Mouse (Mus musculus) G1E (cell line): ENCODE results near the gene Nell1.

ENCODE experiments used
- CTCF ChIP-seq: IDR thresholded peaks from 2 replicates; pipeline ENCODE4 v1.5.1; 2012; ENCODE audit warnings: low read depth, low read length, inconsistent platforms, mixed read lengths
- GATA1 ChIP-seq: IDR thresholded peaks from 2 replicates; pipeline ENCODE4 v1.6.1; 2012; ENCODE audit warnings: borderline replicate concordance, low read length, inconsistent platforms, mixed read lengths
- GATA2 ChIP-seq: IDR thresholded peaks from 2 replicates; pipeline ENCODE4 v1.6.1; 2012; ENCODE audit warnings: low read depth, low read length, inconsistent platforms, borderline replicate concordance
- POLR2AphosphoS5 ChIP-seq: IDR thresholded peaks from 2 replicates; pipeline ENCODE4 v1.6.1; 2012; ENCODE audit warnings: low read depth, low read length, inconsistent platforms; ENCODE audit not compliant: insufficient replicate concordance
- TAL1 ChIP-seq: conservative IDR thresholded peaks from 2 replicates; pipeline ENCODE4 v1.6.1; 2012; ENCODE audit warnings: low read depth, low read length, inconsistent platforms, mixed read lengths

DNA sequence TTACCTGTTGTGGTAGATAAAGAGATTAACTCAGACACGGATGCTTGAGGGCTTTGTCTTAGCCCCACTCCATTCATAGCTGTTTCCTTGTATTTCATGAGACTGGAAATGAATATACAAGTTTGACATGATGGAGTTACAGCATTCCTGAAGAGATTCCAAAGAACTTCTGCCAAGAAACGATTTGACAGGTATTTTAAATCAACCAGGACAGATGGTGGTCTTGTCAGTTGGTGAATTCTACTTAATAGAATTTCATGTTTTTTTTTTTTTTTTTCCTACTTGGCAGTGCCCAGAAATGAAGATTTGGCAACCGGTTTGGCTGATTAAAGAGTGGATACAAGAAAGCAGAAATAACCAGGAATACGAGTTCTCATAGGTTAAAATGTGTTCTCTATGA lies 24.7 kb downstream of the Nell1 start:
- TF ChIP-seq CTCF (no peak), TAL1 (no peak), GATA1 (no peak), GATA2 (no peak), POLR2AphosphoS5 (no peak)
